Comparison of ENCODE assay signal across 8 mouse cellular contexts in the genomic region with DNA sequence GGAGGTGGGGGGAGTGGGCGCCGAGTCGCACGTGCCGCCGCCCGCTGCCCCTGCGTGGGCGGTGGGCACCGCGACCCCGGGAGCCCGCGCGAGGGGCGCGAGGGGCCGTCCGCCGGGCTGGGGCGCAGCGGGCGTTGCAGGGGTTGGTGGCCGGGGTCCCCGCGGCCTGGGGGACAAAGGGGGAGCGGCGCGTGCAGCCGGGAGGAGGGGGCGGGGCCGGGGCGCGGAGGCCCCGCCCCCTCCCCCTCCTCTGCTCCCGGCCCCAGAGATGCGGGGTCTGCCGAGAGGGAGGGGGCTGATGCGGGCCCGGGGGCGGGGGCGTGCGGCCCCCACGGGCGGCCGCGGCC. TPM values are rescaled to one million over a fixed set of nuclear protein-coding genes. Genes with fewer than 3 reads are reported as not detected.
DNase-seq lines count a peak whose midpoint lies in the region; ATAC-seq and TF ChIP-seq lines count a peak whose summit lies in the region.

No protein-coding gene starts in this region.

- H3K4me3 ChIP-seq in forebrain, embryonic 14.5 days (ENCODE audit: low read depth, low read length) = peak overlapping the region; percentile 82
- H3K4me3 ChIP-seq in liver, adult 2 months (ENCODE audit: insufficient read depth, low read depth, low read length) = peak overlapping the region; percentile 75
- H3K4me3 ChIP-seq in stomach, embryonic 16.5 days (replicated peaks; ENCODE audit: low read length) = peak overlapping the region; percentile 92

- TF ChIP-seq POLR2A in liver, adult 2 months (IDR thresholded peaks at IDR 0.05; ENCODE audit: extremely low read depth, insufficient read depth, low read length) = no peak

- peak; percentile 19; the same call in 1 of the 2 replicates for ATAC-seq in forebrain, embryonic 14.5 days
- no peak for ATAC-seq in stomach, embryonic 16.5 days (ENCODE audit: insufficient read depth, low FRiP score)

- peaks cover 35% of the 10 kb centered on the region for H3K36me3 ChIP-seq in forebrain, embryonic 14.5 days (ENCODE audit: control insufficient read depth, insufficient read depth, low read length)
- no peaks in the 10 kb centered on the region for H3K36me3 ChIP-seq in liver, adult 2 months (ENCODE audit: control insufficient read depth, insufficient read depth, low read length)
- peaks cover 15% of the 10 kb centered on the region; the same call in 1 of the 2 replicates for H3K36me3 ChIP-seq in stomach, embryonic 16.5 days (ENCODE audit: control insufficient read depth, insufficient read depth, low read length)

- 0% methylated on average over 1 of the region's 47 CpGs for WGBS in forebrain, embryonic 14.5 days
- WGBS in liver, adult 2 months = under 1% methylated on average over 26 of the region's 47 CpGs
- WGBS in stomach, embryonic 16.5 days = under 1% methylated on average over 26 of the region's 47 CpGs

- H3K9me3 ChIP-seq in forebrain, embryonic 14.5 days (replicated peaks; ENCODE audit: control insufficient read depth, low read length) = no peaks in the 10 kb centered on the region
- H3K9me3 ChIP-seq in stomach, embryonic 16.5 days (replicated peaks; ENCODE audit: control insufficient read depth, low read length) = no peaks in the 10 kb centered on the region

- peaks cover 26% of the 10 kb centered on the region for H3K4me1 ChIP-seq in forebrain, embryonic 14.5 days (ENCODE audit: control insufficient read depth, insufficient read depth, low read length)
- H3K4me1 ChIP-seq in liver, adult 2 months (ENCODE audit: control insufficient read depth, insufficient read depth, low read length) = peaks cover 6% of the 10 kb centered on the region
- peaks cover 21% of the 10 kb centered on the region for H3K4me1 ChIP-seq in stomach, embryonic 16.5 days (ENCODE audit: control insufficient read depth, insufficient read depth, low read length)

- TF ChIP-seq CTCF in liver, adult 2 months (IDR thresholded peaks at IDR 0.05; ENCODE audit: low read depth, low read length) = no peak

- DNase-seq in kidney, adult 18-20 months = peak; percentile 25
- DNase-seq in kidney, adult 11 months = no peak
- DNase-seq in R1 (ENCODE audit: low read depth, low spot score) (peak; percentile 33), adipocyte (ENCODE audit: low spot score) (no peak)
- DNase-seq in forebrain, embryonic 14.5 days (ENCODE audit: low spot score) = peak; percentile 73
- no peak for DNase-seq in liver, adult 2 months (ENCODE audit: extremely low read depth, low read depth, low spot score)
- DNase-seq in cerebellum, postnatal 36 days = no peak

- peak overlapping the region; percentile 97 for H3K27ac ChIP-seq in forebrain, embryonic 14.5 days (ENCODE audit: low read depth, low read length)
- peak overlapping the region; percentile 81; the same call in 1 of the 2 replicates for H3K27ac ChIP-seq in liver, adult 2 months (replicated peaks; ENCODE audit: insufficient read depth, low read depth, low read length)
- peak overlapping the region; percentile 95 for H3K27ac ChIP-seq in stomach, embryonic 16.5 days (ENCODE audit: low read length)

- H3K4me2 ChIP-seq in forebrain, embryonic 14.5 days (ENCODE audit: low read length) = peak overlapping the region; percentile 96
- peak overlapping the region; percentile 84 for H3K4me2 ChIP-seq in stomach, embryonic 16.5 days (ENCODE audit: low read depth, low read length)

- no peaks in the 10 kb centered on the region for H3K27me3 ChIP-seq in forebrain, embryonic 14.5 days (replicated peaks; ENCODE audit: control insufficient read depth, insufficient read depth, low read length)
- no peaks in the 10 kb centered on the region for H3K27me3 ChIP-seq in liver, adult 2 months (ENCODE audit: control insufficient read depth, insufficient read depth, low read length)
- H3K27me3 ChIP-seq in stomach, embryonic 16.5 days (ENCODE audit: control insufficient read depth, insufficient read depth, low read length) = no peaks in the 10 kb centered on the region

- H3K9ac ChIP-seq in forebrain, embryonic 14.5 days (ENCODE audit: low read length) = peak overlapping the region; percentile 94
- peak overlapping the region; percentile 81 for H3K9ac ChIP-seq in liver, adult 2 months (ENCODE audit: low read depth, low read length)
- peak overlapping the region; percentile 99 for H3K9ac ChIP-seq in stomach, embryonic 16.5 days (ENCODE audit: low read length)

- peaks cover 10% of the 10 kb centered on the region; the same call in 1 of the 2 replicates for H3K79me2 ChIP-seq in liver, adult 2 months (ENCODE audit: control insufficient read depth, insufficient read depth, low read length)

RNA-seq across cellular contexts. Expression of gene Ehmt2, which starts 0.4 kb away (rescaled TPM):
- polyA plus RNA-seq in forebrain, embryonic 14.5 days (2014; fragmentation: Nextera tagmentation; extraction: Ambion mirVana) = 62.5 and 76.9 TPM in 2 replicates
- total RNA-seq in liver, adult 2 months (2014; rRNA removed) = 45.2 and 54.6 TPM in 2 replicates
- polyA plus RNA-seq in liver, adult 2 months (2012; rRNA removed) = 81.8 and 103 TPM in 2 replicates
- 61.0 and 61.1 TPM in 2 replicates for polyA plus RNA-seq in stomach, embryonic 16.5 days (2015; fragmentation: Nextera tagmentation; extraction: Ambion mirVana)

RNA-seq across cellular contexts. Expression of gene C2, which starts 0.6 kb away (rescaled TPM):
- 1.3 and 1.4 TPM in 2 replicates for polyA plus RNA-seq in forebrain, embryonic 14.5 days (2014; fragmentation: Nextera tagmentation; extraction: Ambion mirVana)
- total RNA-seq in liver, adult 2 months (2014; rRNA removed) = 101 and 113 TPM in 2 replicates
- polyA plus RNA-seq in liver, adult 2 months (2012; rRNA removed) = 65.1 and 82.1 TPM in 2 replicates
- polyA plus RNA-seq in stomach, embryonic 16.5 days (2015; fragmentation: Nextera tagmentation; extraction: Ambion mirVana) = 4.4 and 5.5 TPM in 2 replicates

RNA-seq across cellular contexts. Expression of gene Slc44a4, which starts 15.6 kb away (rescaled TPM):
- polyA plus RNA-seq in forebrain, embryonic 14.5 days (2014; fragmentation: Nextera tagmentation; extraction: Ambion mirVana) = not detected in 2 replicates
- total RNA-seq in liver, adult 2 months (2014; rRNA removed) = 0.13 and 0.18 TPM in 2 replicates
- polyA plus RNA-seq in liver, adult 2 months (2012; rRNA removed) = 0.34 and 0.35 TPM in 2 replicates
- polyA plus RNA-seq in stomach, embryonic 16.5 days (2015; fragmentation: Nextera tagmentation; extraction: Ambion mirVana) = 19.3 and 21.1 TPM in 2 replicates

RNA-seq across cellular contexts. Expression of gene Gm20547, which starts 16.8 kb away (rescaled TPM):
- 0.28 TPM in 1 of 2 replicates, not detected in the other for polyA plus RNA-seq in forebrain, embryonic 14.5 days (2014; fragmentation: Nextera tagmentation; extraction: Ambion mirVana)
- 1.1 TPM in 1 of 2 replicates, not detected in the other for total RNA-seq in liver, adult 2 months (2014; rRNA removed)
- 0.09 TPM in 1 of 2 replicates, not detected in the other for polyA plus RNA-seq in liver, adult 2 months (2012; rRNA removed)
- polyA plus RNA-seq in stomach, embryonic 16.5 days (2015; fragmentation: Nextera tagmentation; extraction: Ambion mirVana) = 0.49 TPM in 1 of 2 replicates, not detected in the other

RNA-seq across cellular contexts. Expression of gene Zbtb12, which starts 19.4 kb away (rescaled TPM):
- polyA plus RNA-seq in forebrain, embryonic 14.5 days (2014; fragmentation: Nextera tagmentation; extraction: Ambion mirVana) = 3.5 and 3.8 TPM in 2 replicates
- total RNA-seq in liver, adult 2 months (2014; rRNA removed) = 1.8 and 3.2 TPM in 2 replicates
- 3.3 and 4.6 TPM in 2 replicates for polyA plus RNA-seq in liver, adult 2 months (2012; rRNA removed)
- polyA plus RNA-seq in stomach, embryonic 16.5 days (2015; fragmentation: Nextera tagmentation; extraction: Ambion mirVana) = 1.0 and 1.1 TPM in 2 replicates

Comparison
In these comparisons a context has a peak if more than half of its experiments do, and no peak if none do; other contexts are left out.
1. DNase-seq: peak in kidney, adult 18-20 months (single experiment), R1 (single experiment) and forebrain, embryonic 14.5 days (single experiment); none in kidney, adult 11 months (single experiment), liver, adult 2 months (single experiment), cerebellum, postnatal 36 days (0 of 2) and adipocyte (single experiment).
2. RNA of gene C2, which starts 0.6 kb away (polyA plus RNA-seq): 65.1 to 82.1 TPM in liver, adult 2 months; 4.4 to 5.5 TPM in stomach, embryonic 16.5 days and 1.3 to 1.4 TPM in forebrain, embryonic 14.5 days; every median in the first group is over 10 times any median in the second.
3. RNA of gene Slc44a4, which starts 15.6 kb away (polyA plus RNA-seq): 19.3 to 21.1 TPM in stomach, embryonic 16.5 days; 0.34 to 0.35 TPM in liver, adult 2 months and not detected in forebrain, embryonic 14.5 days; every median in the first group is over 10 times any median in the second.
4. Peak in every context shown above with its lines, with median percentiles within 50 percentile points of each other: H3K27ac ChIP-seq, H3K4me3 ChIP-seq and H3K9ac ChIP-seq.